Mouse (Mus musculus): Measurements from ENCODE around the gene Eps8. TPM values are rescaled to one million over a fixed set of nuclear protein-coding genes. Genes with fewer than 3 reads are reported as not detected.

The Eps8 gene
- polyA plus RNA-seq, 1 experiment from 2014 or later: 8.6 TPM

DNA sequence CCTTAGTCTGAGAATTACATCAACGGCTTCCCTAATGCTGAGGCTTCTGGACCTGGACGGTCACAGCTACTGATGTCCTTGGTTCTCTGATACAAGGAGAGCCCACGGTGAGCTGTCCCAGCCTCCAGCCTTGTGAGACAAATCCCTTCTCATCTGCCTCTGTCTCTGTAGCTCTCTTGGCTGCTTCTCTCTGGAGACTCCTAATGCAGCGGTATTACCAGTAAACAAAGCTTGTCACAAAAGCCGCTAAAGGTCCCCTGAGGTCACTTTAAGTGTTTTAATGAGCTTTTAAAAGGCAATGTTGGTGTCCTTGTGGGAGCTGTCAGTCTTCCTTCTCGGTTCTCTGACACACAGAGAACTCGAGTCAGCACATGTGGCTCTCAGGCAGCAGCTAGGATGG lies 56.4 kb downstream of the Eps8 start:
- Histone ChIP-seq H3K4me3 (ENCODE audit: low read depth, low read length) (no peak overlapping the region), H3K9me3 (ENCODE audit: control insufficient read depth, low read length) (no peaks in the 10 kb centered on the region), H3K4me2 (ENCODE audit: low read depth, severe bottlenecking) (no peak overlapping the region), H3K9ac (ENCODE audit: low read length) (no peak overlapping the region), H3K36me3 (ENCODE audit: control insufficient read depth, insufficient read depth, low read length) (no peaks in the 10 kb centered on the region), H3K4me1 (ENCODE audit: control insufficient read depth, insufficient read depth, low read length) (no peaks in the 10 kb centered on the region), H3K27ac (replicated peaks; ENCODE audit: low read depth, low read length) (no peak overlapping the region), H3K27me3 (ENCODE audit: control insufficient read depth, insufficient read depth, low read length) (no peaks in the 10 kb centered on the region)
- DNase-seq (ENCODE audit: low spot score) (no peak), ATAC-seq (ENCODE audit: insufficient number of reproducible peaks, low FRiP score, low TSS enrichment, low read depth) (no peak)
- 36% methylated on average over 7 of the region's 7 CpGs for WGBS

DNA sequence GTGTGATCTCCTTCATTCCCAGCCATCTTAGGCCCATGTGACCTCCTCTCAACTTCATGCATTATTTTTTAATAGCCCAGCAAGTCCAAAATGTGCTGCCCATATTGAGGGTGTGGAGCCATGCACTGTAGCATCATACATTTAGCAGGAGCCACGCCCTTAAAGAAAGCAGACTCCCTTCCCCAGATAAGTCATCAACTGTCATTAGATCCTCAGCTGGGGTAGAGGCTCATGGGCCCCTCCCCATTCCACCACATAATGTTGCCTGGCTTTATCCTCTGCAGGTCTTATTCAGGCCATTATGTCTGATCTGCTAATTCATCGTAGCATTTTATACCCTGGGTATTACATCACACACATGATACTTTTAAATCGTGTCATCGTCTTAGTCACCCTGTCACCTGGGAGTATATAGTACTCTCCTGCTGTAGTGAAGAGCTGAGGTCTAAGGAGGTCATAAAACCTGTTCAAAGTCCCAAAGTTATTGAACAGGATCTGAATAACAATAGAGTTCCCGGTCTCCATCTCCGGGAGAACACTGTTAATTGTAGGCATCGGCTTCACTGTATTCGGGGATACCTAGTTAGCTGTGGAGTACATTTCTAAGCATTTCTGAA lies 57.1 kb downstream of the Eps8 start:
- DNase-seq (ENCODE audit: low spot score) (no peak), ATAC-seq (ENCODE audit: insufficient number of reproducible peaks, low FRiP score, low TSS enrichment, low read depth) (no peak)
- Histone ChIP-seq H3K36me3 (ENCODE audit: control insufficient read depth, insufficient read depth, low read length) (no peaks in the 10 kb centered on the region), H3K4me1 (ENCODE audit: control insufficient read depth, insufficient read depth, low read length) (no peaks in the 10 kb centered on the region), H3K4me3 (ENCODE audit: low read depth, low read length) (no peak overlapping the region), H3K9ac (ENCODE audit: low read length) (no peak overlapping the region), H3K4me2 (ENCODE audit: low read depth, severe bottlenecking) (no peak overlapping the region), H3K27ac (replicated peaks; ENCODE audit: low read depth, low read length) (no peak overlapping the region), H3K9me3 (ENCODE audit: control insufficient read depth, low read length) (no peaks in the 10 kb centered on the region), H3K27me3 (ENCODE audit: control insufficient read depth, insufficient read depth, low read length) (no peaks in the 10 kb centered on the region)
- 91% methylated on average over 8 of the region's 8 CpGs for WGBS

GRCm38 (mm10) chr6:137592582-137592981 lies 62.1 kb downstream of the Eps8 start:
- Histone ChIP-seq H3K4me3 (ENCODE audit: low read depth, low read length) (no peak overlapping the region), H3K9me3 (ENCODE audit: control insufficient read depth, low read length) (no peaks in the 10 kb centered on the region), H3K4me2 (ENCODE audit: low read depth, severe bottlenecking) (no peak overlapping the region), H3K36me3 (ENCODE audit: control insufficient read depth, insufficient read depth, low read length) (no peaks in the 10 kb centered on the region), H3K27ac (replicated peaks; ENCODE audit: low read depth, low read length) (no peak overlapping the region), H3K9ac (ENCODE audit: low read length) (no peak overlapping the region), H3K27me3 (ENCODE audit: control insufficient read depth, insufficient read depth, low read length) (no peaks in the 10 kb centered on the region), H3K4me1 (ENCODE audit: control insufficient read depth, insufficient read depth, low read length) (no peaks in the 10 kb centered on the region)
- ATAC-seq (ENCODE audit: insufficient number of reproducible peaks, low FRiP score, low TSS enrichment, low read depth) (no peak), DNase-seq (ENCODE audit: low spot score) (no peak)
- 89% methylated on average over 10 of the region's 10 CpGs for WGBS

- Histone ChIP-seq H3K27ac (replicated peaks; ENCODE audit: low read depth, low read length) (no peak overlapping the region), H3K36me3 (ENCODE audit: control insufficient read depth, insufficient read depth, low read length) (no peaks in the 10 kb centered on the region), H3K4me1 (ENCODE audit: control insufficient read depth, insufficient read depth, low read length) (no peaks in the 10 kb centered on the region), H3K4me2 (ENCODE audit: low read depth, severe bottlenecking) (no peak overlapping the region), H3K9me3 (ENCODE audit: control insufficient read depth, low read length) (no peaks in the 10 kb centered on the region), H3K9ac (ENCODE audit: low read length) (no peak overlapping the region), H3K4me3 (ENCODE audit: low read depth, low read length) (no peak overlapping the region), H3K27me3 (ENCODE audit: control insufficient read depth, insufficient read depth, low read length) (no peaks in the 10 kb centered on the region)
- DNase-seq (ENCODE audit: low spot score) (no peak), ATAC-seq (ENCODE audit: insufficient number of reproducible peaks, low FRiP score, low TSS enrichment, low read depth) (no peak)
- 83% methylated on average over 3 of the region's 3 CpGs for WGBS
These were observed 65.4 kb downstream of the Eps8 start for GRCm38 (mm10) chr6:137589245-137589618.

DNA sequence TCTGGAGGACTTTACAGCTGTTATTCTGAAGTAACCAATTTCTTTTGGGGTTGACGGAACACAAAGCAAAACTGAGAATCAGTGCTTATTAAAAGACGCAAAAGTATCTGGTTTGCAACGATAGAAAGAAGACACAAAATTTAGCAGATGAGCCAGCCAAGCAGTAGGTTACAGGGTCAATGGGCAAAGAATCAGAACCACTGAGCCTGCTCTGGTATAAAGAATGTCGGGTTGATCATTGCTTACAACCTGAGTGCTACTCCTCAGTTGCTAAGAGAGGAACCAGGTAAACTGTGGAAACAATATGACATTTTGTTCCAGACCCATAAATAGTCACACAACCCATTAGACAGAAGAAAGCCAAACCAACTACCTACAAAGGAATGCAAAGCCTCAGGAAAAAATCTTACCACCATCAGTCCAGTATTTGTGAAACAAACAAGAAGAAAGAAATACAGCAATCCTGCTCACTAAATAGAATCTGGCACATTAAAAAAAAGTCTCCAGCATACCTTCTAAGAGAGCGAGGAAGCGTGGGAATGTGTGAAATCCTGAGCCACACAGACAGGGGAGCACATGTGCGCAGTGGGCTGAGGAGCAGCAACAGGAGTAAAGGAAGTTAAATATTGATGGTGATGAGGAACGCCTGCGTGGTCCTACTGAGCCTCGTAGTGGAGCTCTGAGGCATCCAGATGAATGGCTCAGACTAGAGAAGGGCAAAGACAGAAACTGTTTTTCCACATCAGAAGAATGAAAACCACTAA lies 66.0 kb downstream of the Eps8 start:
- no peak for DNase-seq (ENCODE audit: low spot score)
- no peak overlapping the region for H3K9ac ChIP-seq (ENCODE audit: low read length)
- no peak overlapping the region for H3K4me2 ChIP-seq (ENCODE audit: low read depth, severe bottlenecking)
- no peak overlapping the region for H3K27ac ChIP-seq (replicated peaks; ENCODE audit: low read depth, low read length)
- no peaks in the 10 kb centered on the region for H3K9me3 ChIP-seq (ENCODE audit: control insufficient read depth, low read length)
- no peaks in the 10 kb centered on the region for H3K36me3 ChIP-seq (ENCODE audit: control insufficient read depth, insufficient read depth, low read length)
- no peak overlapping the region for H3K4me3 ChIP-seq (ENCODE audit: low read depth, low read length)
- H3K27me3 ChIP-seq (ENCODE audit: control insufficient read depth, insufficient read depth, low read length): no peaks in the 10 kb centered on the region
- no peaks in the 10 kb centered on the region for H3K4me1 ChIP-seq (ENCODE audit: control insufficient read depth, insufficient read depth, low read length)
- 88% methylated on average over 10 of the region's 10 CpGs for WGBS
- ATAC-seq (ENCODE audit: insufficient number of reproducible peaks, low FRiP score, low TSS enrichment, low read depth): no peak

DNA sequence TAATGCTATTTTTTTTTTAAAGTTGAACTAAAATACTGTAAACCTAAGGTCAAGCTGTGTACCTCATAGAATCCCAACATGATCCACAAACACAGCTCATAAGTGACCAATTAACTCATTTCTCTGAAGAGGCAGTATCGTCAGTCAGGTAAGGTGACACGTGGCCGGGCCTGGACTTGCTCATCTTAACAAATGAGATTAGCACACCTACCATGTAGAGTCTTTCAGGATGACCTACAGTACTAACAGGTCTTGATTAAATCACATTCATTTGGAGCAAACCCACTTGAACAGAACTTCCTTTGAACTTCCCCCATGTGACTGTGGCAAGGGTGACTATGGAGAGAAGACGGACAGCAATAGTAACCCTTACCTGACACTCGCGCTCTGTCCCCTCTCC lies 66.8 kb downstream of the Eps8 start:
- no peak overlapping the region for H3K27ac ChIP-seq (replicated peaks; ENCODE audit: low read depth, low read length)
- ATAC-seq (ENCODE audit: insufficient number of reproducible peaks, low FRiP score, low TSS enrichment, low read depth) (no peak), DNase-seq (ENCODE audit: low spot score) (no peak)
- H3K4me1 ChIP-seq (ENCODE audit: control insufficient read depth, insufficient read depth, low read length): no peaks in the 10 kb centered on the region
- H3K4me3 ChIP-seq (ENCODE audit: low read depth, low read length): no peak overlapping the region
- no peaks in the 10 kb centered on the region for H3K36me3 ChIP-seq (ENCODE audit: control insufficient read depth, insufficient read depth, low read length)
- no peak overlapping the region for H3K9ac ChIP-seq (ENCODE audit: low read length)
- H3K4me2 ChIP-seq (ENCODE audit: low read depth, severe bottlenecking): no peak overlapping the region
- 82% methylated on average over 6 of the region's 6 CpGs for WGBS
- H3K9me3 ChIP-seq (ENCODE audit: control insufficient read depth, low read length): no peaks in the 10 kb centered on the region
- no peaks in the 10 kb centered on the region for H3K27me3 ChIP-seq (ENCODE audit: control insufficient read depth, insufficient read depth, low read length)

DNA sequence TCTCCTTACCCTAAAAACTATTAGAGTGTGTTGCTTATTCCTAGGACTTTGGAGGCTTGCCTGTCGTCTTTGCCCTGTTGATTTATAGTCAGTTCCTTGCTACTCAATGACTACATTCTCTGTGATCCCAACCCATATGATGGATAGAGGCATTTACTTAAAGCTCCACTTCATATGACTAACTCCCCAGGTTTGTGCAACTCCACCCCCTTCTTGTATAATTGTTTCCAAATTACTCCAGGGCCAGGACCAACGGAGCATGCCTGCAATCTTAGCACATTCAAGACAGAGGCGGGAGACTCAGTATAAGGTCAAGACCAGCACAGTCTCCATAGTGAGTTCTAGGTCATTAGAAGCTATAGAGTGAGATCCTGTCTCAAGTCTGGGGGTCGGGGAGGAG lies 69.4 kb downstream of the Eps8 start:
- H3K4me3 ChIP-seq (ENCODE audit: low read depth, low read length): no peak overlapping the region
- 70% methylated on average over 4 of the region's 4 CpGs for WGBS
- no peaks in the 10 kb centered on the region for H3K36me3 ChIP-seq (ENCODE audit: control insufficient read depth, insufficient read depth, low read length)
- H3K4me1 ChIP-seq (ENCODE audit: control insufficient read depth, insufficient read depth, low read length): no peaks in the 10 kb centered on the region
- H3K4me2 ChIP-seq (ENCODE audit: low read depth, severe bottlenecking): no peak overlapping the region
- DNase-seq (ENCODE audit: low spot score) (no peak), ATAC-seq (ENCODE audit: insufficient number of reproducible peaks, low FRiP score, low TSS enrichment, low read depth) (no peak)
- H3K27ac ChIP-seq (replicated peaks; ENCODE audit: low read depth, low read length): no peak overlapping the region
- H3K9ac ChIP-seq (ENCODE audit: low read length): no peak overlapping the region
- no peaks in the 10 kb centered on the region for H3K9me3 ChIP-seq (ENCODE audit: control insufficient read depth, low read length)
- no peaks in the 10 kb centered on the region for H3K27me3 ChIP-seq (ENCODE audit: control insufficient read depth, insufficient read depth, low read length)

- Histone ChIP-seq H3K4me3 (ENCODE audit: low read depth, low read length) (no peak overlapping the region), H3K36me3 (ENCODE audit: control insufficient read depth, insufficient read depth, low read length) (no peaks in the 10 kb centered on the region), H3K4me1 (ENCODE audit: control insufficient read depth, insufficient read depth, low read length) (no peaks in the 10 kb centered on the region), H3K27ac (replicated peaks; ENCODE audit: low read depth, low read length) (no peak overlapping the region), H3K27me3 (ENCODE audit: control insufficient read depth, insufficient read depth, low read length) (no peaks in the 10 kb centered on the region), H3K9ac (ENCODE audit: low read length) (no peak overlapping the region), H3K9me3 (ENCODE audit: control insufficient read depth, low read length) (no peaks in the 10 kb centered on the region), H3K4me2 (ENCODE audit: low read depth, severe bottlenecking) (no peak overlapping the region)
- WGBS: 86% methylated on average over 5 of the region's 5 CpGs
- ATAC-seq (ENCODE audit: insufficient number of reproducible peaks, low FRiP score, low TSS enrichment, low read depth) (no peak), DNase-seq (ENCODE audit: low spot score) (no peak)
These were observed 71.6 kb downstream of the Eps8 start for GRCm38 (mm10) chr6:137583056-137583455.

All from limb, embryonic 11.5 days (tissue).